Mouse (Mus musculus) forebrain, embryonic 13.5 days (tissue): ENCODE data around the gene Nxnl2. TPM values are rescaled to one million over a fixed set of nuclear protein-coding genes. Genes with fewer than 3 reads are reported as not detected.

Source experiments
- ATAC-seq: fragments of 200-750 bp; cut with Nextera tagmentation; 2 replicates; pipeline ENCODE4 v1.8.0; 2017
- H3K27ac ChIP-seq: fragments of 300-500 bp; sonication (generic); 2 replicates; pipeline ENCODE4 v1.5.1; 2015; ENCODE audit warnings: inconsistent platforms, mild to moderate bottlenecking, moderate library complexity
- H3K27me3 ChIP-seq: fragments of 300-500 bp; sonication (generic); 2 replicates; pipeline ENCODE4 v1.6.1; 2015; ENCODE audit warnings: mild to moderate bottlenecking, inconsistent platforms
- H3K36me3 ChIP-seq: fragments of 300-500 bp; sonication (generic); 2 replicates; pipeline ENCODE4 v1.6.1; 2015; ENCODE audit warnings: mild to moderate bottlenecking, inconsistent platforms; ENCODE audit not compliant: poor library complexity, severe bottlenecking
- H3K4me1 ChIP-seq: fragments of 300-500 bp; sonication (generic); 2 replicates; pipeline ENCODE4 v1.6.1; 2015; ENCODE audit warnings: inconsistent platforms
- H3K4me2 ChIP-seq: fragments of 300-500 bp; sonication (generic); 2 replicates; pipeline ENCODE4 v1.6.1; 2015; ENCODE audit warnings: inconsistent platforms, mild to moderate bottlenecking, moderate library complexity
- H3K4me3 ChIP-seq: fragments of 300-500 bp; sonication (generic); 2 replicates; pipeline ENCODE4 v1.5.1; 2015; ENCODE audit warnings: mild to moderate bottlenecking, inconsistent platforms
- H3K9ac ChIP-seq: fragments of 300-500 bp; sonication (generic); 2 replicates; pipeline ENCODE4 v1.6.1; 2015; ENCODE audit warnings: mild to moderate bottlenecking, inconsistent platforms
- H3K9me3 ChIP-seq: fragments of 300-500 bp; sonication (generic); replicated peaks from 2 replicates; pipeline ENCODE4 v1.6.1; 2016; ENCODE audit warnings: inconsistent platforms
- WGBS: fragments of 180-500 bp; shearing (Covaris S2); methylation state at CpG from one replicate; pipeline ENCODE4 v1.1.7; 2015; 5-methylcytosine and 5-hydroxymethylcytosine counted together
- polyA plus RNA-seq: library from polyadenylated mRNA; unstranded; fragments of >200 nt; fragmentation: Nextera tagmentation; extraction: Ambion mirVana; gene quantifications from 2 replicates; pipeline ENCODE4 v1.2.1, GENCODE M21; 2015

Gene Nxnl2
- polyA plus RNA-seq, 1 experiment from 2014 or later: 0.21 TPM

GRCm38 (mm10) chr13:51153670-51154030 is 17.2 kb upstream of the Nxnl2 start:
- WGBS: 92% methylated on average over 4 of the region's 4 CpGs
- Histone ChIP-seq H3K4me1 (no peaks in the 10 kb centered on the region), H3K4me2 (no peak overlapping the region), H3K9ac (no peak overlapping the region), H3K27ac (no peak overlapping the region), H3K36me3 (peaks cover 68% of the 10 kb centered on the region), H3K27me3 (no peaks in the 10 kb centered on the region), H3K4me3 (no peak overlapping the region), H3K9me3 (no peaks in the 10 kb centered on the region)
- no peak for ATAC-seq

DNA sequence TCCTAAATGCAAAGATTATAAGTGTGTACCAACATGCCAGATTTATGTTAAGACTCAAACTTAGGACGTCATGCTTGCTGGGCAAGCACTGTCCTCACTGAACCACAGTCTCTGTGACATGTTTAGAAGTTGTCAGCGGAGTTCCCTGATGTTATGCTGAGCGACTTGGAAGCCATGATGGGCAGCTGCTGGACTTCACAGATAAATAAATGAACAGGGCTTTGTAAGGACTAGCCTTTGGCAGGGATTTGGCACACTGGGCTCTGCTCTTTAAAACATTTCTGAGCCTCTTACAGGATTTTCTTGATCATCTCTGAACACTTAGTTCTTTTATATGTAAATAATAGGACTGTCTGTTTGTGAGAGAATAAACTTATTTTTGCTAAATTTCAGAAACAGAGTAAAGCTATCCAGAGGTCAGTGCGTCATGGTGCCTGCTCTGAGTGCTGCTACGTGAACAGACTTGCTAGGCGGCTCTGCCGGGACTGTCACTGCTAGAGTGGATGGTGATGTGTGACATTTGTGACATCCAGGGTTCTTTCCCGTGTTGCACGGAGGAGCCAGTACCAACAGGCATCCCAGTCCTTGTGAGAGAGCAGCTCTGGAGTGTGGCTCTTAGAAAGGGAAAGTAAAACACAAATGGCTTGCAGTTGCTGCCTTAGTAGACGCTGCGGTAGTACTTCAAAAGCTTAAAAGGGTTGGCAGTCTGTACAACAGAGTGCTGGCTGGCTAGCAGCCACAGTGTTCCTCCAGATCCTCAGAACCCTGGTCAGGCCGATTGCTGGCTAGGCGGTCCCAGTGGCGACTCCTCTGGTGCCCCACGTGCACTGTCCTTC is 15.4 kb upstream of the Nxnl2 start:
- H3K4me3 ChIP-seq: no peak overlapping the region
- H3K27me3 ChIP-seq: no peaks in the 10 kb centered on the region
- H3K9me3 ChIP-seq: no peaks in the 10 kb centered on the region
- no peaks in the 10 kb centered on the region for H3K4me1 ChIP-seq
- no peak overlapping the region for H3K27ac ChIP-seq
- peaks cover 51% of the 10 kb centered on the region for H3K36me3 ChIP-seq
- no peak overlapping the region for H3K9ac ChIP-seq
- H3K4me2 ChIP-seq: no peak overlapping the region
- 92% methylated on average over 15 of the region's 15 CpGs for WGBS
- ATAC-seq: 0 out of 2 replicates have a peak, but pooled peaks have one; percentile 27

DNA sequence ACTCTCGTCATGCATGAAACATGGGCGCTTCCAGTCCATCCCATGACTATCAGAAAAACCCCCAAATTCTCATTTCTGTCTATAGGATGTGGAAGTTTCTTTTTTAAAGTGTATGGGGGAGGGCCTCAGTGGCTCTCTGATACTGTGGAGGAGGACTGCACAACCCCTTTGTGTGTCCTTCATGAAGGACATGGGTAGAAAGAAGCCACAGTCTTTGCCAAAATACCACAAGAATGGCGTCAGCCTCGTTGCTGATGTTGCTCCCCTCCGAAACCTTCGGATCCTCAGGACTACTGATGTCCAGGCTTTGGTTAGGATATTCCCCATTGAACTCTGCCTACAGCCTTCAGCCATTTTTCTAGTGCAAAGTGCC is 14.8 kb upstream of the Nxnl2 start:
- ATAC-seq: no peak
- Histone ChIP-seq H3K4me3 (no peak overlapping the region), H3K9ac (no peak overlapping the region), H3K9me3 (no peaks in the 10 kb centered on the region), H3K27ac (no peak overlapping the region), H3K4me1 (no peaks in the 10 kb centered on the region), H3K4me2 (no peak overlapping the region), H3K27me3 (no peaks in the 10 kb centered on the region), H3K36me3 (peaks cover 48% of the 10 kb centered on the region)
- WGBS: 97% methylated on average over 6 of the region's 6 CpGs

DNA sequence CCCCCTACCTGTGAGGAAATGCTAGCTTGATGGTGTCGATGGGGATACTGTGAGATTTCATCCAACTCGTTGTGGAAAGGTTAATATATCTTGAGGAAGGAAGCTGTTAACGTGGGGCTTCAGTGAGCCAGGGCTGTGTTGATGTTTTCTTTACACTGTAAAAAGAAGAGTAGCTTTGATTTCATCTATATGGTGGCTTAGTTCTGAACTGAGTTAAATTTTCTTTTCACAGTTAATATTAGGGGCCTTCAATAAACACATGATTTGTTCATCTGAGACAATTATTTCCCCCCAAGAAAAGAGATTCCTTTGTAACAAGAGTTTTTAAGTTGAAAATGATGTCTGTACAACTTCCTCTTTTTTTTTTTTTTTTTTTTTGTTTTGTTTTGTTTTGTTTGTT is 13.5 kb upstream of the Nxnl2 start:
- no peaks in the 10 kb centered on the region for H3K9me3 ChIP-seq

GRCm38 (mm10) chr13:51161672-51162071 is 9.2 kb upstream of the Nxnl2 start:
- H3K9me3 ChIP-seq: peaks cover 7% of the 10 kb centered on the region; the same call in 1 of the 2 replicates
- no peak for ATAC-seq
- H3K27me3 ChIP-seq: no peaks in the 10 kb centered on the region
- no peak overlapping the region for H3K27ac ChIP-seq
- no peaks in the 10 kb centered on the region for H3K4me1 ChIP-seq
- H3K4me2 ChIP-seq: no peak overlapping the region
- H3K4me3 ChIP-seq: no peak overlapping the region
- 85% methylated on average over 2 of the region's 2 CpGs for WGBS
- H3K36me3 ChIP-seq: peaks cover 15% of the 10 kb centered on the region
- H3K9ac ChIP-seq: no peak overlapping the region

More for the DNA sequence above, 13.5 kb upstream of the Nxnl2 start:
- Histone ChIP-seq H3K4me1 (no peaks in the 10 kb centered on the region), H3K9ac (no peak overlapping the region), H3K36me3 (peaks cover 45% of the 10 kb centered on the region), H3K4me3 (no peak overlapping the region), H3K27ac (no peak overlapping the region), H3K4me2 (no peak overlapping the region), H3K27me3 (no peaks in the 10 kb centered on the region)
- WGBS: 87% methylated on average over 3 of the region's 3 CpGs
- ATAC-seq: no peak

- no peaks in the 10 kb centered on the region for H3K4me1 ChIP-seq
Observed at GRCm38 (mm10) chr13:51162246-51162645, 8.6 kb upstream of the Nxnl2 start.

DNA sequence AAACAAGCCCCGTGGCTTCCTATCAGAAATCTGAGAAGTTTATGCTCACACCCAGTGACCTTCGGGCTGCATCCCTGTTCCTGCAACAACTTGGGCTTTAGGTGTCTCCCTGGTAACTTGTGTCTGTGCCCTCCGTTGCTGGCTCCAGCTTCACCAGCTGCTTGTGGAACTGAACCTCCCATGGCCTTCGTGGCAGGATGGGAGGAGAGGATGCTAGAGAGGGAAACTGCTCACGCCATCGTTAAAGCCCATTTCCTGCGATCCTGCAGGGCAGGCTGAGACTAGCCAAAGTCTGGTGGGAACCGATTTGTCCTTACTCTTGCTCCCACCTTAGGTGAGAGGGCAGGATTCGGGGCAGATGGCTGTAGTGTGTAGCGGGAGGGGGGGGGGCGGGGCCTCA is 4.1 kb upstream of the Nxnl2 start:
- Histone ChIP-seq H3K27ac (no peak overlapping the region), H3K9me3 (peaks cover 7% of the 10 kb centered on the region; the same call in 1 of the 2 replicates), H3K27me3 (peaks cover 10% of the 10 kb centered on the region), H3K9ac (no peak overlapping the region), H3K4me1 (peaks cover 13% of the 10 kb centered on the region), H3K4me2 (no peak overlapping the region), H3K36me3 (peaks cover 7% of the 10 kb centered on the region; the same call in 1 of the 2 replicates), H3K4me3 (no peak overlapping the region)
- 78% methylated on average over 11 of the region's 11 CpGs for WGBS
- ATAC-seq: no peak

More at GRCm38 (mm10) chr13:51162246-51162645, 8.6 kb upstream of the Nxnl2 start:
- Histone ChIP-seq H3K4me2 (no peak overlapping the region), H3K27ac (no peak overlapping the region), H3K4me3 (no peak overlapping the region), H3K9me3 (peaks cover 7% of the 10 kb centered on the region; the same call in 1 of the 2 replicates), H3K9ac (no peak overlapping the region), H3K27me3 (no peaks in the 10 kb centered on the region), H3K36me3 (peaks cover 14% of the 10 kb centered on the region)
- no peak for ATAC-seq
- 93% methylated on average over 6 of the region's 6 CpGs for WGBS

DNA sequence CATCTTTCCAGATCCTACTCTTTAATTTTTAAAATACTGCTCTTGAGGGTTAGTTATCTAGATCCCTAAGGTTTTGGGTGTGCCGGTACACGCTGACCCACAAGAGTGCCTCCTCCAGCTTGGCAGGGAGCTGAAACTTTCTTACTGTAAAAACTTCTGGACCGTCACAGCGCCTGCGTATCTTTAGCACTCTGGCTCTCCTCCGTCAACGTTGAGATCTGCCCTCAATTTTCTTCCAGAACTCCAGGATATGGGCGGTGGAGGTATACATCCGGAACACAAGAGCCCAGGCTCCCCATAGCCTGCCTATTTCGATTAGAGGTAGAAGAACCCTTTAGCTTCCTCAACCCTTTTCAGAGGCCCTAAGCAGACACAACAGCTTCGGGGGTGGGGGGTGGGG is 607 bp upstream of the Nxnl2 start:
- Histone ChIP-seq H3K36me3 (no peaks in the 10 kb centered on the region), H3K4me2 (peak overlapping the region; percentile 98), H3K4me1 (peaks cover 14% of the 10 kb centered on the region), H3K4me3 (peak overlapping the region; percentile 48; the same call in 1 of the 2 replicates), H3K9ac (no peak overlapping the region), H3K9me3 (no peaks in the 10 kb centered on the region), H3K27ac (no peak overlapping the region), H3K27me3 (peaks cover 16% of the 10 kb centered on the region)
- no peak for ATAC-seq
- 45% methylated on average over 11 of the region's 11 CpGs for WGBS

DNA sequence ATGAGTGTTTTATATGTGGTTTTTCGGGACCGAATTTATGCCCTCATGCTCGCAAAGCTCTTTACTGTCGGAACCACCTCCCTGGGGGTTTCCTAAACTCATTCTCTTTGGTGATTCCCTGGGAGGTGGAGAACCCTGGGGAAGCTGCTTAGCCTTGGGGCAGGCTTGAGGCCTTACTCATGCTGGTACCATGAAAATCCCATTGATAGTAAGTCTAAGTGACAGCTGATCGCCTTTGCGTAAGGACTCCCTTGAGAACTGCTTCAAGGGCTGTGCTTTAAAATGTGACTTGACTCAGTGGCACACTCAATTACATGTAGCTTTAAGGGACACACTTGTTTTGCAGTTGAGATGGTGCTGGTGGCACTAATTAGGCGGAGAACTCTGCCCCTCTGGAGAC is 1.8 kb downstream of the Nxnl2 start:
- Histone ChIP-seq H3K36me3 (no peaks in the 10 kb centered on the region), H3K4me2 (no peak overlapping the region), H3K4me1 (peaks cover 14% of the 10 kb centered on the region), H3K9me3 (no peaks in the 10 kb centered on the region), H3K27me3 (peaks cover 16% of the 10 kb centered on the region), H3K27ac (no peak overlapping the region), H3K9ac (no peak overlapping the region), H3K4me3 (no peak overlapping the region)
- 80% methylated on average over 7 of the region's 7 CpGs for WGBS
- no peak for ATAC-seq

DNA sequence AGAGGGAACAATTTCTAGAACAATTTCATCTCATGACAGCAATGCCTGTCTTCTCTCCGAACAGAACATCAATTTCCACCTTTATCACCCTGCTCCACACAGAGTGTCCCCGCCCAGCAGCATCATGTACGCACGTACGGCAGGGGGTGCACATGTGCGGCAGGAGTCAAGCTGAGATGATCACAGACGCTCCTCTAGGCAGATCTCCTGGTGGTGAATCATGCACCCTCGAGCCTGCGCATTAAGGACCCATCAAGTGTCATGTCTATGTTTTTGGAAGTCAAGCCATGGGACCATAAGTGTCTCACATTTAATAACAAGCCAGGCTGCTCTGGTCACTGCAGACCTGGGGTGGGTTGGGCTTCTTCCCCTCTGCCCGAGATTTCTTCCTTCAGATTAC is 8.1 kb downstream of the Nxnl2 start:
- Histone ChIP-seq H3K4me1 (no peaks in the 10 kb centered on the region), H3K9ac (no peak overlapping the region), H3K27me3 (no peaks in the 10 kb centered on the region), H3K4me3 (no peak overlapping the region), H3K4me2 (no peak overlapping the region), H3K36me3 (no peaks in the 10 kb centered on the region), H3K9me3 (no peaks in the 10 kb centered on the region), H3K27ac (no peak overlapping the region)
- ATAC-seq: no peak
- WGBS: 88% methylated on average over 10 of the region's 10 CpGs

DNA sequence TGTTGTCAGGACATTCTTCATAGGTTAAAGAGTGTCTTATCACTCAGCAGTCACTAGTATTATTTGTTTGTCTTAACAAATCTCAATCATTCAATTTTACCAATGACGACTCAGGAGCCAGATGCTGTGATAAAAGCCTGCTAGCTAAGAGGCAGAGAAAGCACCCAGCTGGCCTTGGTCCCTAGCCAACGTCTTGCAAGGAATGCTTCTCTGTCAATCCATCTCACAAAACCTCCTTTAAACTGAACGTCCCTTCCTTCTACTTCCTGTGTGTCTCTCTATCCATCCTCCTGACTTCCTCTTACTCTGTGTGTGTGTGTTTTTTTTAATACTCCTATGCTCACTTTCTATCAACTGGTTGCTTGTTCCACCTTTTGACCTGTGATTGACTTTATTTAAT is 8.5 kb downstream of the Nxnl2 start:
- H3K9me3 ChIP-seq: no peaks in the 10 kb centered on the region
- H3K27me3 ChIP-seq: no peaks in the 10 kb centered on the region
- no peaks in the 10 kb centered on the region for H3K4me1 ChIP-seq
- H3K36me3 ChIP-seq: no peaks in the 10 kb centered on the region
- no peak overlapping the region for H3K9ac ChIP-seq
- no peak overlapping the region for H3K4me2 ChIP-seq
- ATAC-seq: no peak
- H3K4me3 ChIP-seq: no peak overlapping the region
- no peak overlapping the region for H3K27ac ChIP-seq
- 67% methylated on average over 3 of the region's 3 CpGs for WGBS

DNA sequence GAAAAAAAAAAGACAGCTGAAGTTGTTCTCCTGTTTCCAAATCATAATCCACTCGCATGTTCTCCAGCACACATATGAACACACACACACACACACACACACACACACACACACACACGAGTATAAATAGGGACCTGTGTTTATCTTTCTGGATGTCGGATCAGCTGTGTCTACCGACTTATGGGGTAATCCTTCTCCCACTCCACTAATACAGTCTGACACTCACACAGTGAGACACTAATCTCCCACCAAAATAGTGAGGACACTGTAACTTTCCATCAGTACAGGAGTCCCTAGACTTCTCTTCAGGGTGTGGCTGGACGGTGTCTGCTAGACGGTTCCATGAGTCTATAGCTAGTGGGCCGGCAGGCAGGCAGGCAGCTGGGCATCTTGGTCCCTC is 11.4 kb downstream of the Nxnl2 start:
- 85% methylated on average over 7 of the region's 7 CpGs for WGBS

DNA sequence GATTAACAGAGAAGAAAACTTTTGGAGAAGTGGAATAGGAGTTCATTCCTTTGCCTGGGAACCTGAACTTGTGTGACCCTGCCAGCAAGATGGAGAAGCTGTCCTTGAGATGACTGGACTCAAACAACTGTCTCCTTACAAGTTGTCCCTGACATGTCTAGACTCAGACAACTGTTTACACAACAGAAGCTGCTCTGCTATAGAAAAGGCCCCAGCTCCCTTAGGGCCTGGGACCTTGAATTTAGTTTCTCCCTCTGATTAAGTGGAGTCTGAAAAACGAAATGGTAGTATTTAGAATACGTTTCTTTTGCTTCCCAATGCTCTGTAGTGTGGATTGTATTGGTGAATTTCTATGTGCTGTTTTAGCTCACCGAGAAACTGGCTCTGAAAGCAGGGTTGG is 14.1 kb downstream of the Nxnl2 start:
- no peak for ATAC-seq
- Histone ChIP-seq H3K36me3 (no peaks in the 10 kb centered on the region), H3K27me3 (no peaks in the 10 kb centered on the region), H3K4me1 (no peaks in the 10 kb centered on the region), H3K4me2 (no peak overlapping the region), H3K9ac (no peak overlapping the region), H3K9me3 (no peaks in the 10 kb centered on the region), H3K4me3 (no peak overlapping the region), H3K27ac (no peak overlapping the region)
- WGBS: 86% methylated on average over 3 of the region's 3 CpGs

More for the DNA sequence above, 11.4 kb downstream of the Nxnl2 start:
- Histone ChIP-seq H3K36me3 (no peaks in the 10 kb centered on the region), H3K4me2 (no peak overlapping the region), H3K4me1 (no peaks in the 10 kb centered on the region), H3K4me3 (no peak overlapping the region), H3K27ac (no peak overlapping the region), H3K9ac (no peak overlapping the region), H3K9me3 (no peaks in the 10 kb centered on the region), H3K27me3 (no peaks in the 10 kb centered on the region)
- ATAC-seq: no peak
